13 mouse cellular contexts compared by ENCODE assay signal in the genomic region with DNA sequence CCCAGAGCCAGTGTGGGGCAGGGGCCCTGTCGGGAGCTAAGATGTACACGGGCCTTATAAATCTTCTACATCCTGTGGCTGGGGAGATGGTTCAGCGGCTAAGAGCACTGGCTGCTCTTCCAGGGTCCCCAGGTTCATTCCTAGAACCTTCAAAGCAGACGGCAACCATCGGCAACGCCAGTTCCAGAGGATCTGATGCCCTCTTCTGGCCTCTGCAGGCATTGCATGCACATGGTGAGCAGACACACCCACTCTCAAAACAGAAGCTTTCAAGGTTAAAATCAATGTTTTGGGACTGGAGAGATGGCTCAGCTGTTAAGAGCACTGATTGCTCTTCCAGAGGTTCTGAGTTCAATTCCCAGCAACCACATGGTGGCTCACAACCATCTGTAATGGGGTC. TPM values are rescaled to one million over a fixed set of nuclear protein-coding genes. Genes with fewer than 3 reads are reported as not detected.
DNase-seq lines count a peak whose midpoint lies in the region; ATAC-seq and TF ChIP-seq lines count a peak whose summit lies in the region.
"Had no signal": no experiment of that assay in that cellular context is flagged by ENCODE, and none has a peak within 500 bp of the region (broad histone marks: within the 10 kb centered on the region; RNA-seq: fewer than 3 reads in every experiment).

No protein-coding gene starts in this region.

- H3K4me3 ChIP-seq in intestine, postnatal 0 days (ENCODE audit: low read depth, low read length) = no peak overlapping the region
- no peak overlapping the region for H3K4me3 ChIP-seq in intestine, embryonic 16.5 days (ENCODE audit: low read length)
- H3K4me3 ChIP-seq in neural tube, embryonic 15.5 days (replicated peaks) = no peak overlapping the region
- H3K4me3 ChIP-seq in limb, embryonic 11.5 days (ENCODE audit: low read depth, low read length) = no peak overlapping the region
- H3K4me3 ChIP-seq: hindbrain, embryonic 12.5 days; limb, embryonic 13.5 days; megakaryocyte, embryonic 14.5 days had no signal

- 0 out of 2 replicates have a peak, but pooled peaks cover 3% of the 10 kb centered on the region for H3K36me3 ChIP-seq in intestine, postnatal 0 days (ENCODE audit: control insufficient read depth, insufficient read depth)
- H3K36me3 ChIP-seq in intestine, embryonic 16.5 days (ENCODE audit: control insufficient read depth, insufficient read depth, low read length) = peaks cover 6% of the 10 kb centered on the region; the same call in 1 of the 2 replicates
- H3K36me3 ChIP-seq in neural tube, embryonic 15.5 days = peaks cover 10% of the 10 kb centered on the region
- no peaks in the 10 kb centered on the region for H3K36me3 ChIP-seq in limb, embryonic 11.5 days (ENCODE audit: control insufficient read depth, insufficient read depth, low read length)

- no peaks in the 10 kb centered on the region for H3K9me3 ChIP-seq in intestine, postnatal 0 days (ENCODE audit: control insufficient read depth)
- H3K9me3 ChIP-seq in intestine, embryonic 16.5 days (ENCODE audit: control insufficient read depth, low read length) = no peaks in the 10 kb centered on the region; the same call in none of the 2 replicates
- no peaks in the 10 kb centered on the region for H3K9me3 ChIP-seq in neural tube, embryonic 15.5 days (replicated peaks)
- H3K9me3 ChIP-seq in limb, embryonic 11.5 days (ENCODE audit: control insufficient read depth, low read length) = no peaks in the 10 kb centered on the region

- no peaks in the 10 kb centered on the region for H3K4me1 ChIP-seq in intestine, postnatal 0 days (replicated peaks; ENCODE audit: control insufficient read depth, insufficient read depth, low read length)
- H3K4me1 ChIP-seq in intestine, embryonic 16.5 days (ENCODE audit: control insufficient read depth, insufficient read depth, low read length) = no peaks in the 10 kb centered on the region
- peaks cover 9% of the 10 kb centered on the region; the same call in 1 of the 2 replicates for H3K4me1 ChIP-seq in neural tube, embryonic 15.5 days
- 0 out of 2 replicates have a peak, but pooled peaks cover 2% of the 10 kb centered on the region for H3K4me1 ChIP-seq in limb, embryonic 11.5 days (ENCODE audit: control insufficient read depth, insufficient read depth, low read length)

- no peak overlapping the region for H3K27ac ChIP-seq in intestine, postnatal 0 days (ENCODE audit: low read depth, low read length)
- no peak overlapping the region for H3K27ac ChIP-seq in intestine, embryonic 16.5 days (ENCODE audit: low read length)
- no peak overlapping the region for H3K27ac ChIP-seq in neural tube, embryonic 15.5 days (replicated peaks)
- no peak overlapping the region for H3K27ac ChIP-seq in limb, embryonic 11.5 days (replicated peaks; ENCODE audit: low read depth, low read length)
- H3K27ac ChIP-seq: hindbrain, embryonic 12.5 days; limb, embryonic 13.5 days had no signal

- no peak for ATAC-seq in intestine, postnatal 0 days
- no peak for ATAC-seq in intestine, embryonic 16.5 days
- no peak for ATAC-seq in neural tube, embryonic 15.5 days (ENCODE audit: low FRiP score)
- no peak for ATAC-seq in limb, embryonic 11.5 days (ENCODE audit: insufficient number of reproducible peaks, low FRiP score, low TSS enrichment, low read depth)

- peak; percentile 38 for DNase-seq in neural tube, embryonic 10.5 days (ENCODE audit: extremely low spot score, low spot score)
- peak; percentile 28 for DNase-seq in NIH3T3 (ENCODE audit: low read depth)
- peak; percentile 54 for DNase-seq in limb, embryonic 11.5 days (ENCODE audit: low spot score)
- DNase-seq in Muller cell, postnatal 12 days (ENCODE audit: inconsistent ontology term) = no peak
- DNase-seq in adrenal gland, adult (ENCODE audit: inconsistent age in 2 of 2, low spot score in 1 of 2) = no peak
- DNase-seq: heart, adult 11 months had no signal

- 77% methylated on average over 6 of the region's 6 CpGs for WGBS in intestine, postnatal 0 days
- 78% methylated on average over 6 of the region's 6 CpGs for WGBS in intestine, embryonic 16.5 days
- 74% methylated on average over 6 of the region's 6 CpGs for WGBS in neural tube, embryonic 15.5 days
- 79% methylated on average over 6 of the region's 6 CpGs for WGBS in limb, embryonic 11.5 days

- H3K27me3 ChIP-seq in intestine, postnatal 0 days (replicated peaks; ENCODE audit: control insufficient read depth, insufficient read depth, low read length) = no peaks in the 10 kb centered on the region
- H3K27me3 ChIP-seq in intestine, embryonic 16.5 days (replicated peaks; ENCODE audit: control insufficient read depth, insufficient read depth, low read length) = no peaks in the 10 kb centered on the region
- no peaks in the 10 kb centered on the region for H3K27me3 ChIP-seq in neural tube, embryonic 15.5 days (replicated peaks)
- H3K27me3 ChIP-seq in limb, embryonic 11.5 days (ENCODE audit: control insufficient read depth, insufficient read depth, low read length) = 0 out of 2 replicates have a peak, but pooled peaks cover 2% of the 10 kb centered on the region
- H3K27me3 ChIP-seq: Patski had no signal

- TF ChIP-seq CTCF in intestine, postnatal 0 days (IDR thresholded peaks at IDR 0.05; ENCODE audit: low read depth) = peak; percentile 69

- H3K9ac ChIP-seq in intestine, postnatal 0 days (ENCODE audit: low read depth, low read length) = no peak overlapping the region
- H3K9ac ChIP-seq in intestine, embryonic 16.5 days (ENCODE audit: low read depth, low read length) = no peak overlapping the region
- no peak overlapping the region for H3K9ac ChIP-seq in neural tube, embryonic 15.5 days (replicated peaks)
- no peak overlapping the region for H3K9ac ChIP-seq in limb, embryonic 11.5 days (ENCODE audit: low read length)
- H3K9ac ChIP-seq: hindbrain, embryonic 12.5 days; limb, embryonic 13.5 days had no signal

- no peak overlapping the region for H3K4me2 ChIP-seq in intestine, postnatal 0 days (replicated peaks; ENCODE audit: low read depth)
- H3K4me2 ChIP-seq in intestine, embryonic 16.5 days (ENCODE audit: low read depth, low read length) = no peak overlapping the region
- H3K4me2 ChIP-seq in neural tube, embryonic 15.5 days = no peak overlapping the region
- H3K4me2 ChIP-seq in limb, embryonic 11.5 days (ENCODE audit: low read depth, severe bottlenecking) = no peak overlapping the region
- H3K4me2 ChIP-seq: hindbrain, embryonic 12.5 days; limb, embryonic 13.5 days had no signal

RNA-seq across cellular contexts. Expression of gene Selenon, which starts 17.2 kb away (rescaled TPM):
- polyA plus RNA-seq in intestine, postnatal 0 days (2015; fragmentation: Nextera tagmentation; extraction: Ambion mirVana) = 5.7 and 6.8 TPM in 2 replicates
- 4.7 and 5.5 TPM in 2 replicates for polyA plus RNA-seq in intestine, embryonic 16.5 days (2015; fragmentation: Nextera tagmentation; extraction: Ambion mirVana)
- polyA plus RNA-seq in neural tube, embryonic 15.5 days (2015; fragmentation: Nextera tagmentation; extraction: Ambion mirVana) = 8.4 and 19.4 TPM in 2 replicates
- polyA plus RNA-seq in limb, embryonic 11.5 days (2014; fragmentation: Nextera tagmentation; extraction: Ambion mirVana) = 31.7 and 44.4 TPM in 2 replicates

RNA-seq across cellular contexts. Expression of gene Mtfr1l, which starts 34.0 kb away (rescaled TPM):
- polyA plus RNA-seq in intestine, postnatal 0 days (2015; fragmentation: Nextera tagmentation; extraction: Ambion mirVana) = 84.5 and 88.1 TPM in 2 replicates
- 97.1 and 97.5 TPM in 2 replicates for polyA plus RNA-seq in intestine, embryonic 16.5 days (2015; fragmentation: Nextera tagmentation; extraction: Ambion mirVana)
- 166 and 177 TPM in 2 replicates for polyA plus RNA-seq in neural tube, embryonic 15.5 days (2015; fragmentation: Nextera tagmentation; extraction: Ambion mirVana)
- 120 and 121 TPM in 2 replicates for polyA plus RNA-seq in limb, embryonic 11.5 days (2014; fragmentation: Nextera tagmentation; extraction: Ambion mirVana)

RNA-seq across cellular contexts. Expression of gene Aunip, which starts 58.4 kb away (rescaled TPM):
- polyA plus RNA-seq in intestine, postnatal 0 days (2015; fragmentation: Nextera tagmentation; extraction: Ambion mirVana) = 3.8 TPM in 2 replicates
- 14.4 and 14.6 TPM in 2 replicates for polyA plus RNA-seq in intestine, embryonic 16.5 days (2015; fragmentation: Nextera tagmentation; extraction: Ambion mirVana)
- polyA plus RNA-seq in neural tube, embryonic 15.5 days (2015; fragmentation: Nextera tagmentation; extraction: Ambion mirVana) = 1.8 and 5.4 TPM in 2 replicates
- 8.9 and 10.0 TPM in 2 replicates for polyA plus RNA-seq in limb, embryonic 11.5 days (2014; fragmentation: Nextera tagmentation; extraction: Ambion mirVana)

Comparison
In these comparisons a context has a peak if more than half of its experiments do, and no peak if none do; other contexts are left out.
1. DNase-seq: peak in neural tube, embryonic 10.5 days (single experiment), NIH3T3 (single experiment) and limb, embryonic 11.5 days (single experiment); none in Muller cell, postnatal 12 days (single experiment) and adrenal gland, adult (0 of 2).